Mouse (Mus musculus) erythroblast, embryonic 14.5 days (primary cell): ENCODE measurements around the gene Tgfbi.

ENCODE experiments used
- GATA1 ChIP-seq: IDR thresholded peaks from 2 replicates; pipeline ENCODE4 v1.6.1; 2012; ENCODE audit warnings: low read length, inconsistent platforms, mixed read lengths
- TAL1 ChIP-seq: IDR thresholded peaks from 3 replicates; pipeline ENCODE4 v1.6.1; 2012; ENCODE audit warnings: low read length, inconsistent platforms, mixed read lengths

GRCm38 (mm10) chr13:56613366-56613998 lies 4.2 kb downstream of the Tgfbi start:
- no peak for TF ChIP-seq GATA1
- TF ChIP-seq TAL1 = no peak
